Mouse (Mus musculus): Measurements from ENCODE around the gene Pphln1.

DNA sequence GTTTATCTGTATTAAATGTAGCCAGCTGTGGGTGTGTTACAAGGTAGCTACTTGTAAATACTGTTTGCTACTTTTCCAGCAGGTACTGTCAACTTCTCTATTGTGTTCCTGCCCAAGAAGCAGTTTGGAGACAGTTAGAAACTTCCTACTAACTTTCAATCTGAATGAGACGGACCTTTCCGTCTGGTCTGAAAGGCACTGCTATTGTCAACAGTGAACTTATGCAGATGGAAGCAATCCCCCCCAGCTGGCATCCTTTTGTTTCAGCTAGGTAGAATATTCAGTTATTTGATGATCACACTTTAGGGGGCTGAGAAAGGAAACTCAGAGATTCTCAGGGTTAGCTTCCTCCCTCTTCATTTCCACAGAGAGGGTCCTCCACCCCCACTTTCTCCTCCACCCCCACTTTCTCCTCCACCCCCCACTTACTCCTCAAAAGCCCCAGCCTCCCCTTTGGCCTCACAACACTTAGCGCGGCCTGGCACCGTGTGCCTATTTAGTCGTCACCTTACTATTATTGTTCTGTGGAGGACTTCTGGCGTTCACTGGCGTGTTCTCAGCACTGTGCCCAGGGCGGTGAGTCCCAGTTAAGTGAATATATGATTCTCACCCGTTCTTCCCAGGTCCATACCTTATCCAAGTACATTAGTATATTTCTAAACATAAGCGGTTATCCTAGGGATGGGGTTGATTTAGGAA is 123.1 kb downstream of the Pphln1 start:
- TF ChIP-seq CTCF (IDR thresholded peaks at IDR 0.05; ENCODE audit: borderline replicate concordance, control insufficient read depth, extremely low read depth, insufficient read depth, low read length, poor library complexity) (no peak), POLR2A (IDR thresholded peaks at IDR 0.05; ENCODE audit: control insufficient read depth, extremely low read depth, insufficient read depth, low read length, poor library complexity) (no peak)
